Mouse (Mus musculus): ENCODE data around the gene Krt34.

DNA sequence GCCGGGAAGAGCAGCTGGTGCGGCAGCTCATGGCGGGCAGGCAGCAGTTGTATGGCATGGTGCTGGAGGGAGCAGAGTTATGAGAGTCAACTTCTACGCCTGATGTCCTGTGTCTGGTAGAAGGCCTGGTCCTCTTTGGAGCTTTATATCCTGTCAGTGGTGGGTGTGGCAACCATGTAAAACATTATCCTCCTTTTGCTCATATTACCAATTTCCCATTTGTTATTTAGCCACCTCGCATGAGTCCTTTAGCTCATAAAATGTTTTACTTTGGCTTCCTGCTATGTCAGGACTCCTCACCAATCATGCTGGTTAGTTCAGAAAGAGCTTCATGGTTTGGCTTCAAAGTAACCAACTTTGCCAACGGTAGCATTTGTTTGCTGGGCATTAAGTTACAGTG, 11.6 kb downstream of the Krt34 start, which contains the start of gene Krt33b:
- TF ChIP-seq CTCF (IDR thresholded peaks at IDR 0.05; ENCODE audit: borderline replicate concordance, extremely low read depth, insufficient read depth, insufficient read length) (no peak), POLR2A (IDR thresholded peaks at IDR 0.05; ENCODE audit: borderline replicate concordance, extremely low read depth, insufficient read depth, insufficient read length, poor library complexity, severe bottlenecking) (no peak)

Measured in brain, embryonic 14.5 days (tissue).